Mouse (Mus musculus) ZHBTc4 (cell line): ENCODE measurements at regions not wholly inside any gene's neighbourhood (a gene's known extent, or its start where the extent isn't known, plus 50 kb on each side); places are given as distances from the start of the nearest gene placed in this dataset.

Experiments
- DNase-seq: peaks from one replicate; pipeline ENCODE4 v3.0.0-alpha.2; 2011; ENCODE audit warnings: low read depth, low spot score

DNA sequence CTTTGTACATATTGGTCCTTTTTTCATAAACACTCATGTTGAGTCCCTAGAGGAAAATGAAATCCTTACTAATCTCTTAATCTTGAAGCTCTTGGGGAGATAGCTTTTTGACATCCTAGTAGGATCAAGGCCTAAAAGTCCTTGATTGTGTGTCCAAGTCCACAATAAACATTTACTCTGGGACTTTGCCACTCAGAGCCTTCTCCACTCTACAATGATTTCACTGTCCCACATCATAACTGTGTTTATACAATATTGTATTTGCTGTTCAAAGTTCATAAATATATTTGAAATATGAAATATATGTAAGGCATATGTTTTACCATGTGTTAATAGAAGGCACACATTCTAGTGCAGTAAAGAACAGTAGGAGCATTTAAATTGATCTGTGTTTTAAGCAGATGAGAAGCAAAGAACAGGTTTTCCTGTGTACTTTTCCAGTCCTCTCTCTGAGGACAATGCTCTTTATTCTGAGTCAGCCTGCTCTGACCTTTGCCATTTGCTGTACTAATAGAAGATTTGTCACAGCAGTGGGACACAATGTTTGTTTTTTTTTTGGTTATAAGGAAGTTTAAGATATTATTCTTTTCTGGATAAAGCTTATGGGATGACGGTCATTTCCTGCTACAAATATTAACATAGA, 130.7 kb upstream of the Gprin3 start:
- no peak for DNase-seq

DNA sequence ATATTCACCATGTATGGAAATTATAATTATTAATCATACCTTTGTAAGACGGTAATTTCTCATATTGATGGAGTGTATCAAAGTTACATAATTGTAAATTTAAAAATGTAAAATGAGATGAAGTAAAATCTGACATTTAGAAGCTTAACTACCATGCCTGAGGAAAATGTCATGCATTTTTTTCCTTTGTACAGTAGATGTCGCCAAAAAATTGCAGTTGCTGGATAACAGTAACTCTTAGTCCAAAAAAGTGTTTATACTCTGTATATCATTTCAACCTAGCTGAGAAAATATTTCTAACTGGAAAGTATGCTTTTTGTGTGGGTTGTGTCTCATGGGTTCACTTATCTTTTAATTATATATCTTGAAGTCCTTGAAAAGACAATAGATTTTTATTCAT, 110.9 kb upstream of the Gprin3 start:
- no peak for DNase-seq

DNA sequence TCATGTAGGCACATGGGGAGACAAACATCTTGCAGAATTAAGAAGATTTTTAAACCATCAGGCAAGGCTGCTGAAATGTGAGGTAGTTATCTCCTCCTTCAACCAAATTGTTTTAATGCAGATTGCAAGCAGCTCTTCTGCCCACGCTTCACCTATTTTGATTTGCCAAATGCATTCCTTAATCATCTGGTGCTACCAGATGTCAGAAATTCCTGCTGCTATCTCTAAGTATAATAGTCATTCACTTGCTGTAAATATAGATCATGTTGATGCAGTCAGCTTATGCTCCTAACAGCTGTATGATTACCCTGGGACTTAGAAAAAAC, 98.8 kb upstream of the Gprin3 start:
- no peak for DNase-seq

DNA sequence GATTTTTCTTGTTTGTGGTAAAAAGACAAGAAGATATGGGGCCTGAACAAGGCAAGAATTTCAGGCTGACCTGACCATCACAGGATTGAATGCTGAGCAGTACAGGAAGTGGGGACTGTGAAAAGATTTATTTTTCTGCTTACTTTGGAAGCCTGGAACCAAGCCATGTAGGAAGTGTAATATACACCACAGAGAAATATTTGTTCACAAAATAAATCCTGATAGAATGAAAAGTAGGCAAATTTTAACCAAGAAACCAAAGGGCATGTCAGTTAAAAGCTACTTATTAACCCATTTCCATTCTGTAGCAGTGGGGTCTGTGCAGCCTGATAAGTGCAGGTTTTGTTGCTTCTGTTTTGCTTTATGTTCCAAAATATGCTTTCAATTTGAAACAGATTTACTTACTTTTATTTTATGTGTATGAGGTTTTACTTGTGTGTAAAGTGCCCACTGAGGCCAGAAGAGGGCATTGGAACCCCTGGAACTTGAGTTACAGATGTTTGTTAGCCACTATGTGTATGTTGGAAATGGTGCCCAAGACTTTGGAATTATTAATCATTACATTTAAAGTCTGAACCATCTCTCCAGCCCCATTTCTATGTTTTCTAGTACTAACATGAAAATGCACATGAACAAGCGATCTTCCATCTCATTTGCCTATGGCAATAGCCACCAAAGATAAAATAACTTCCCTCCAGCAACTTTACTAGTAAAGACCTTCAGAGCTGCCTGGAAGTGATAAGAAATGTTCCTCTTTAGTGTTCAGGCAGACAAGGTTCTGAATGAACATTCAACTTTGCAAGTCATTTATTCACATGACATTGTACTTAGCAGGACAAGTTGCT, 98.2 kb upstream of the Gprin3 start:
- DNase-seq = no peak

DNA sequence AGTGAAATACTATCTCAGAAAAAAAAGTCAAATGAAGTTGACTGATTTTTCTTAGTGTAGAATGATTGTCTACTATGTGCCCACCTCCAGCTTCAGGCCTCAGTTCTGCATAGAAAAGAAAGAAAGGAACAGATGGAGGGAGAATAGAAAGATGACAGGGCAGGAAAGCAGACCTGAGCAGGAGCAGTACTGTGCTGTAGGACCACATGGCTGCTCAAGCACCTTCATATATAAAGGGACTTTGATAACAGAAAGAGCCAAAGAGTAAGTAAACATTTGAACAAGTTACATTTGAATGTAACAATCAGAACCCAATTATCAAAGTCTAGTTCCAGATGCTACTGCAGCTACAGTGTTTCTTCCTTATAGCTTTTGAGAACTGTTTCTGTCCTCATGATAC, 96.9 kb upstream of the Gprin3 start:
- no peak for DNase-seq

DNA sequence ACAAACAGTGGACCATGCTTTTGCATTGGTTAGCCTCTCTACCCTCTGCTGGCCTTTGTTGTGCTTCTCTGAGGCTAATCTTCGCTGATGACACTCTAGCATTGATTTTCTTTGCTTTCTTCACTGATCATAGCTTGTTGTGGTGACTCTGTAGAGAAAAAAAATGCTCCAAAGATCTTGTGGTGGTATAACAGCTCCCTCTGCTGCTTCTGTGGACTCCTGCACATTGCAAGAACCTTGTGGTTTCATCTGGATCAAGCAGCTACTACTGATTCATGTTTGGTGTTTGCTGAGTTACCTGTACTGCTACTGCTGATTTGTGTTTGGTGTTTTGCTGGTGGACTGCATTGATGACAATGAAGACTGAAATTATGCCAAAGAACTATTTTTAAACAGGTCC, 74.7 kb upstream of the Gprin3 start:
- peak; percentile 29 for DNase-seq

DNA sequence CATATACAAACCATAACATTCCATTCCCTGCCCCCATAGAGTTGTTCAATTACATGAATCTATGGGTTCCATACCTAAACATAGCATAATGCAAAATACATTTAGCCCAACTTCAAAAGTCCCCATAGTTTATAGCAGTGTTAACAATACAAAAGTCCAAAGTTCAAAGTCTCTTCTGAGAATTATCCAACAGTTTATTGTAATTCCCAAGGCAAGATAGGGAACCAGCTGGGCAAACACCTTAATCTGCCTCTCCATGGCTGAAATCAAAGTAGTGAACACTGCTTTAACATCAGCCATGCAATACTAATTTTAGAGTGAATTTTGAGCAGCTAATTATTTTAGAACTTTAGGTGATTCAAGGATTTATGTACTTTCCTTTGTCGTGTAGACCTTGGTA, 72.7 kb upstream of the Gprin3 start:
- no peak for DNase-seq

DNA sequence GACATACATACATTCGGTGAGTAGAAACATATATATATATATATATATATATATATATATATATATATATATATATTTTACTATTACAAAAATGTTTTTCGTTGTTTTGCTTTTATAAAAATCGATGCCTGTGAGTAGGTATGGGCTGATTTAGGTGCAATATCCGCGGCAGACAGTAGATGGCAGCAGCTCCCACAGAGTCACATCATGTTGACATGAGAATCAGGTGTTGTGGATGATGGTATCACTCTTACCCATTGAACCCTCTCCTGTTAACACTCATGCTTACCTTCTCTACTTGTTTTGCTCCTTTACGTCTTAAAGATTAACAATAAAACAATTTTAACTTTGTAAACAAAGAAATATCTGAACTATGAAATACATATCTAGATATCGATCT, 72.0 kb upstream of the Gprin3 start:
- DNase-seq = peak; percentile 56

DNA sequence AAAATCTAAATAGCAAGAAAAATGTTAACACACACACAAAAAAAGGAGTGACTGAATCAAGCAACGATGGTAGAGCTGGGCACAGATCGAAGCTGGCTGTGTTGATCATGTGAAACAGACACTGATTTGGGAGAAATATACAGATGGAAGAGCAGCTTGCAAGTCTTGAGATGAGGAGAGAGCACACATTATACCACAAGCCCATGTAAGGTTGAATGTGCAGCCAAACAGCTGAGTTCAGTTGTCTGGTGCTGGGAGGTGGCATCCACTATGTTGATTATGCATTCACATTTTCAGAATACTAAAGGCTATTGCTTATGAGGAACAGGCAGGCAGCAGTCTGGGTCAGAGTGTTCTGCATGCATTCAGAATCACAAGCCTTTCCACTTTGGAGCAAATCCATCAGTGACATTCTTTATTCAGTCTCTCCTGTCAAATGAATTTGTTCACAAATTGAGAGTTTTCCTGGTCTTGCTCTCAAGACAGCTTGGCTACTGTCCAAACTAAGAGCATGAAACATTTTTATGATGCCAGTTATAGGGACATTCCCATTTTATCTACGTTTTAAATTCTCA, 63.0 kb upstream of the Gprin3 start:
- DNase-seq = no peak

DNA sequence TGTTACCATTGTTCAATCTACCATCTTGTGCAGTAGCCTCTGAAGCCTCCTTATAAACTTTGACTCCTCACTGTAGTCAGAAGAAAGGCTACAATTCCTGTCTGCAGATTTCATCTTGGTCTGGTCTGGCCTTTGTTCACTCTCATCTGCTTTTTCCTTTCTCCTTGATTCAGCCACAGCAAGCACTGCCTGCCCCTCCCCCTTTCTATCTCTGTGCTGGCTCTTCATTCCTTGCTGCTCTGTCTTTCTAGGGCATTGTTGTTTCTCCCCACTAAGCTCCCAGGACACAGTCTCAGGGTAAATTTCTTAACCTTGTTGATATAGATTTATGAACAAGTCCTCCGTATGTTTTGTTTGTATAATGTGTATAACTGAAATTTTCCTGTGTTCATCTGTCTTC, 62.3 kb upstream of the Gprin3 start:
- no peak for DNase-seq

DNA sequence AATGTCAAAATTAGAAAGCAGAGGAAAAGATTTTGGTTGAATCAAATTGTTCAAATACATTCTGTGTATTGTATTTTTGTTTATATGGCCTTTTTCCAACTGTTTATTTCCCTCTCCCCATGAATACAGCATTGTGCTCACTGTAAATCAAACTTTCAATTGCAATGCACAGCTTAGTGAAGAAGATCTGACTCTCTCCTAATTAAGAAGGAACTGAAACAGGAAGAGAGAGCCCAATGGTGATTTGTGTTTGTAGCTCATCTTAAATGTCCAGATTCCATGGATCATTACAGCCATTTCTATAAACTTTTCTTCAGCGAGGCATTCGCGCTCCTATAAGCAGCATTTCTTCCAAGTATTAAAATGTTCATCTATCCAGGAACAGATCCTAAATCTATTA, 57.9 kb upstream of the Gprin3 start:
- no peak for DNase-seq

DNA sequence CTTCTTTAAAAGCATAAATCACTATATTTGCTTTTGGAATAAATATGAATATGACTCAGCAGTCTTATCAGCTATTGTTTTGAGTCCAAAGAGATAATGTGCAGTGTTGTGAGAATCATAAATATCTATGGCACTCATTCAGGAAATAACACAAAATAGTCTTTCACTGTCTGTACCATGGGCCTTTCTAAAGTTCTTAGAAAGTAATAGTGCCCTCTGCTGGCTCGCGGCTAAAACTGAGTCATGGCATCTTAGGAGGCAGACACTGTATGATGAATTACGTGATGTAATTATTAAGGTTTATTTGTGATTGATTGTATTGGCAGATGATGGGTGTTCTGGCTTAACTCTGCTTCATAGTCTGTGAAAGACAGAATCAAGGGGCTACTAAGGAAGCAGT, 57.5 kb upstream of the Gprin3 start:
- peak; percentile 61 for DNase-seq
